Mouse (Mus musculus) urinary bladder, adult 18-20 months (tissue): Measurements from ENCODE around the gene Pop7.

ENCODE experiments used
- DNase-seq, 2 experiments: peaks; one replicate each; pipeline ENCODE4 v3.0.0; 2022; ENCODE audit warnings: low spot score in 2 of 2, mixed read lengths in 2 of 2

The Pop7 gene

DNA sequence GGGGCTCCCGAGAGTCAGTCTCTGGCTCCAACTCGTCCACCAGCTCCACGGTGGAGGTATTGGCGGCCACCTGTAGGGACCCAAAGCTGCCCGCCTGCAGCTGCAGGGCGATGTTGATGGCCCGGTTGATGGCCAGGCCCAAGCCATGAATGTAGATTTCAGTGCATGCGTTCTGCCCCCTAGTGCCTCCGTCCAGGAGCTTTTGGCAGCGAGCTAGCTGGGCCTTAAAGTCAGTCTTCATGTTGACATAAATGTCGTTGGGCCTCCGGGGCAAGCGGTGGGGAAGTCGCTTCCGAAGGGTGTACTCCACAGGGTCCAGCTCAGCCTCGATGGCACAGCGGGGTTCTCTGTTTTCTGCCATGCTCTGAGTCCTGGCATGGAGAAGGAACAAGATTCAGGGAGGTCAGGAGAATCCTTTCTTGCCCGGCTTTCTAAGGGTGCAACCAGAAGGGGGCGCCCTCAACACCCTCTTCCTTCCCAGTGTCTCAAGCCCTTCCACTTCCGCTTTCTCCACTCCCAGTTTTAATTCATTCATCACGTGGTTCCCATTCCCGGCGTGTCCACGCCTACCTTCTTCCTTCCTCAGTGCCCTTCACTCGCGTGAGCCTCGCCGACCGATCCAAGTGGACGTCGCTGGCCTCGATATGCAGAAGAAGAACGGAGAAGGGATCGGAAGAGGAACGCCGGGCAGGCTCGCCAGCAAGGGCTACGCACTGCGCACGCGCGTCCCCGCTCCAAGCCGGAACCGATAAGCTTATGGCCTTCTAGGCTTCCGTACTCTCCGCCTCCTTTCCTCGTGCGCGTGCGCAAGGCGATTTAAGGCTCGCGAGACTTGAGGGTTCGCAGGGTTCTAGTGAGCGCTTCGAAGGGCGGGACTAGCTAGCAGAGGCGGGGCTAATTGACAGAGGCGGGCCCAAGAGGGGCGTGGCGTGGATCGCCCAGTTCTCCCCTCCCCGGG, at the start of gene Pop7:
Pop7 (minus strand) TSS at position 810 of the 958 bp plus-strand sequence.
- DNase-seq = peak; percentile 100

DNA sequence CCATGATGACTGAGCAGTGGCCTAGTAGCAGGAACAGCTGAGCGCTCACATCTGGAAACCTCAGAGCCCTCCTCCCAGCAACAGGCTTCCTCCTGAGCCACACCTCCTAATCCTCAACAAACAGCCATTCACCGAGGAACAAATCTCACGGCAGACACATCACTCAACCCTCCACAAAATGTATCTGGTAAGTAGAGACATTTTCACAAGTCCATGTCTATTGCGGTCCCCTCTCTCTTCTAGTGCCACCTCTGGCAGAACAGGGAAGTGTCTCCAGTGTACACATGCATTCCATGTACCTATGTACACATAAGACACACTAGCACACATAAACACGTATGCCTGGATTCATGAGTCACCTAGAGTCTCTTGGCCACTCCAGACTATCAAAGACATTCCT, 48.8 kb upstream of the Pop7 start:
- DNase-seq = no peak

DNA sequence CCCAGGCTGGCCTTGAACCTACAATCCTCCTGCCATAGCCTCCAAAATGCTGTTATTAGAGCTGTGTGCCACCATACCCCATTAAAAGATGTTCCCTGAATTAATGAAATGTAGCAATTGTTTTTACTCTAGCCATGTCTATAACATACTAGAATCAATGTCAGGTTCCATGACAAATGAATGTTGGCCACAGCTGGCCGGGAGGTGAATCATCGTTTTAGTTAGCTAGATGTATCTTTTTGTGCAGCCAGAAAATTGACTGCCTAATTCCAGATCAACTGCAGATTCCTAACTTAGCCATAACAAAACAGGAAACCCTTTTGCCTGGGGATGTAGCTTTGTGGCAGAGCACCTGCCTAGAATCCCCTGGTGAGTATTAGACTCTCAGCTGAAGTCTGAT, 47.5 kb upstream of the Pop7 start:
- no peak for DNase-seq

DNA sequence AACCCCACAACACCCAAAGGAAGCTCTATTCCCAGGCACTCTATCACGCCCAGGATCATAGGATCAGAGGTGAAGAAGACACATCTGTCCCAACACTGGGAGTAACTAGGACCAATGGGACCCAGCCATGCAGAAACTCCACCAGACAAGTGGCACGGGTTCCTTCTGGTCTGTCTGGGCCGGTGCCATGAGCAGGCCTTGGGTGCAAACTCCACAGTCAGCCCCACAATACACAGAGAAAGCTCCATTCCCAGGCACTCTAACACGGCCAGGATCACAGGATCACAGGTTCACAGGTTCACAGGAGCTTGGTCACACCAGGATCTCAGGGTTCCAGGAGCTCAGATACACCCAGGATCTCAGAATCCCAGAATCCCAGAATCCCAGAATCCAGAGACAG, 43.3 kb upstream of the Pop7 start:
- no peak for DNase-seq

DNA sequence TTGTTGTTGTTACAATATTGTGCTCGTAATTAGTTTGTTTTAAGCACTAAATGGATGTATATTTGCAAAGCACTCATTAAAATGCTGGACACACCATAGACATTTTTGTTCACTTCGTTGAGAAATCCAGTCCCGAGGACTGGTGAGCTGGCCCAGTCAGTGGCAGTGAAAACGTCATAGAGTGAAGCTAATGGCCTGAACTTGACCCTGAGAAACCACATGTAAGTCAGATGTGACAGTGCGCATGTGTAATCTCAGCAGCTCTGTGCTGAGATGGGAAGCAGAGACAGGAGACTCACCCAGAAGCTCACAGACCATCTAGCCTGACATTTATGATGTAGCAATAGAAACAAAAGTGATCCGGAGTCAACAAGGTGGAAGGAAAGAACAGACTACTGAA, 42.6 kb upstream of the Pop7 start:
- no peak for DNase-seq

DNA sequence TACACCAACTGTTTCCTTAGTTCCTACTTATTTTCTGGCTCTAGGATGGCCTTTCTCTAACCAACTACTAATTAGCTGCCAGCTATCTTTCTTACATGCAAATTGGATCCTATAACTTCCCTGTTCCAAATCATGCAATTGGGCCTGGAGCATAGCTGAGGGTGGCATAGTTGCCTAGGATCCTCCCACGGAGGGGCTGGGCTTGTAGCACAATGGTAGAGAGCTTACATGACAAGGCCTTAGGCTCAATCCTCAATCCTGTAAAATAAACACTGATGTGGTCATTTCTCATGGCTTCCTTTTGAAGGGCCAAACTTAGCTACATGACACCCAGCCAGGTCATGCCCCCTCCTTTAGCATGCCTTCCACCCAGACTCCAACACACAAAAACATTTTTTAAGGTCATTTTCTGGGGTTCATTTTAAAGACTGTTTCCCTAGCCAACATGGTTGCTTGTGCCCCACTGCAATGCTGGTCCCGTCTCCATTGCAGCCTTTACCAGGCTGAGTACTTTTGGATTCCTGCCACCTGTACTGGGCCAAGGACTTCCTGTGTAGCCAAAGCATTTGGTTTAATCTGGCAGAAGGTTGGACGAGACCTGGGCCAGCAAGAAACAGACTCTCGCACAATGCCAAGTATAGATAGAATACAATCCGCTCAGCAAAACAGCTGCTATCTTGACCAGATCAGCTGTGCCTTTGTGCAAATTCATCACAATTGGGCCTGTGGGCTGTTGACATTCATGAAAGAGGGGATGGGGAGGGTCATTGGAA, 39.6 kb upstream of the Pop7 start:
- DNase-seq = no peak

DNA sequence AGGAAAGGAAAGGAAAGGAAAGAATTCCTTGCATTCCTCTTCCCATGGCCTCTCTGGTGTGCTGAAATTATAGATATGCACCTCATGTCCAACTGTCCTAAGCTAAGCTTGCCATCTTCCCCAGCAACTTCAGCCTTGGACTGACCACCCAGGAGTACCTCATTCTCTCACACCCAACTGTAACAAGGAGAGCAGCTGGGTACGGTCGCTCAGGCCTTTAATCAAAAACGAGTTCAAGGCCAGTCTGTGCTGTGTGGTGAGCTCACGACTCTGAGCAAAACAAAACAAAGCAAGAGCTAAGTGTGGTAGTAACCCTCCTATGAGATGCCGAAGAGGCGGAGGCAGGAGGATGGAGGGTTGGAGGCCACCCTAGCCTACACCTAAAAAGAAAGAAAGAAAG, 38.7 kb upstream of the Pop7 start:
- DNase-seq = no peak

DNA sequence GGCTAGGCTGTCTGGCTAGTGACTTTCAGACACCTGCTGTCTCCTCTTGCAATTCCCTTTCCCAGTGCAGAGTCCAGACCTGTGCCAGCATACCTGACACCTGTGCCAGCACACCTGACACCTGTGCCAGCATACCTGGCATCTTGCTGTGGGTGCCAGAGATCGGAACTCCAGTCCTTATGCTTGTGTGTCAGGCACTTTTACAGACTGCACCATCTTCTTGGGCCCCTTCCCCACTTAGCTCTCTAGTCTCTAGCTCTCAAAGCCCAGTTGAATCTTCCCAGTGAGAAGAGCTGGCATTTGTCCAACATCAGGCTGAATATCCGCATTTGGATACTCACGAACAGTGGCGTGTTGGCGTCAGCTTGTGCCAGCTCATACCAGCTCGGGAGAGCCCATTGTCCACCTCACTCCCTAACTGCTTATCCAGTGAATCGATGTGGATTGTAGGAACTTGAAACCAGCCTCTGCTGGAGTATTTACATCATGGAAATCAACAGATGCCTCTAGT, 37.0 kb upstream of the Pop7 start:
- no peak for DNase-seq

DNA sequence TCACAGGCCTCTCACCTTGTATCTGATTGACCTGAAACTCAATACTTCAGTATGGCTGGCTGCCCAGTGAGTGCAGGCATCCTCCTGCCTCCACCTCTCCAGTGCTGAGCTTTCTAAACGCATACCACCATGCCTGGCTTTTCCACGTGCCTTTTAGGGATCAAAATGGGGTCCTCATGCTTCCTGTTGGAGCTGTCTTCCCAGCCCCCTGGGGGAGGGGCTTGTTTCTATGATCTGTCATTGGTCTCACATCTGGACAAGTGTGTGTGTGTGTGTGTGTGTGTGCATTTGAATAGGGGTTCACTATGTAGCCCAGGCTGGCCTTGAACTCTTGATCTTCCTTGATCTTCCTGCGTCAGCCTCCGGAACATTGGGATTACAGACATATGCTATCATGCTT, 35.1 kb upstream of the Pop7 start:
- no peak for DNase-seq

DNA sequence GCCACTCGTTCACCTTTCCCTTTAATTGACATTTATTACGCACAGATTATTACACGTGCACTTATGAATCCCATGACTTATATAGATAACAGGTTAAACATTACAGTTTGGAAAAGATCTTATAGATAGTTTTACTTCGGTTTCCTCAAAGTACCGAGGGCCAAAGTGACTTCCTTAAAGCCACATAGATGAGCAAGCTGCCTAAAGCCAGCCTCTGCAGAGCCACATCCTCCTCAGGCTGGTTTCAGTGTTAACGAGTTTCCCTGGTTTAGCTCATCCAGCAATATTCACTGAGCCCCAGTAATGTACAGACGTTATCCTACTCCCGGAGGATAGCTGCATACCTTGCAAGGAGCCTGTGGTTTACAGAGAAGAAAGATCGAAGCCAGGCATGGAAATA, 33.0 kb upstream of the Pop7 start:
- no peak for DNase-seq

DNA sequence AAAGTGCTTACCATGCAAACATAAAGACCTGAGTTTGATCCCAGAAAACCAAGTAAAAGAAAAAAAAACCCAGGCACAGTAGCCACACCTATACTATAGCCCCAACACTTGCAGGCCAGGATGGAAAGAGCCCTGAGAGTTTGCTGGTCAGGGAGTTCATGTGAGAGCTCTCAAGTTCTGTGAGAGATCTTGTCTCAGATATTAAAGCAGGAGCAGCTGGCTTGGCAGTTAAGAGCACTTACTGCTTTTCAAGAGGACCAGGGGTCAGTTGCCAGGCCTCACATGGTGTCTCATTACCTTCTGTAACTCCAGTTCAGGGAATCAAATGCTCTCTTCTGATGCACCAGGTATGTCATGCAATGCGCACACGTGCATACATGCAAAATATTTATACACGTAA, 32.4 kb upstream of the Pop7 start:
- DNase-seq = no peak

DNA sequence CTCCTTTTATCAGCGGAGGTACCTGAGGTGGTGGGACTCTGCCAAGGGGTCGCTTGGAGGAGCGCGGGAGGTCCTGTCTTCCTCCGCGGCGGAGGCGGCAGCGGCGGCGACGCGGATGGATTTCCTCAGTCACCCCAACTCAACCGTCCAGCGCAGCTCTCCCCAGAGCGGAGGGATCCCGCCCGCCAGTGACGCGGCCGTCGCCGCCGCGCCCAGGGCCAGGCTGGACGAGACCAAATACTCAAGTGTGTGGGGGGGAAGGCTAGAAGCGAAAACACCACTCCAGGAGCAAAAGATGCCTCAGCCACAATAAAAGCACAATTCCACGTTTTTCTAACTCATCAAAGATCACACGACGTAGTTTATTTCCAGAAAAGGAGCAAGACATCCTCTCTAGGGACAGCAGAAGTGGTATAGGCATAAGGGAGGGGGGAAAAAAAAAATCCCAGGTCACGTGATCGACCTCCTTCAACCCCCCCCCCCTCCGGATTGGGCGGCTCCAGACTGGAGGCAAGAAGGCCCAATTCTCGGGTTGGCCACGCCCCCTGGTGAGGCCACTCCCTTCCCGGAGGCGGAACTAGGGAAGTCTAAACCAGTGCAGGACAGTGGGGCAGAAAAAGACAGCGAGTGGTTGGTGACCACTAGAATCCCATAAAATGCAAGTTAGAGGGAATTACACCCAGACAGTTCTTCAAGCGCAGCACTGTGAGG, 31.0 kb upstream of the Pop7 start, which contains the start of the genes Epo and Gnb2:
Epo (minus strand) TSS at position 126 of the 711 bp plus-strand sequence.
Gnb2 (minus strand) TSS at position 394 of the 711 bp plus-strand sequence.
- DNase-seq = peak; percentile 96 to 97

DNA sequence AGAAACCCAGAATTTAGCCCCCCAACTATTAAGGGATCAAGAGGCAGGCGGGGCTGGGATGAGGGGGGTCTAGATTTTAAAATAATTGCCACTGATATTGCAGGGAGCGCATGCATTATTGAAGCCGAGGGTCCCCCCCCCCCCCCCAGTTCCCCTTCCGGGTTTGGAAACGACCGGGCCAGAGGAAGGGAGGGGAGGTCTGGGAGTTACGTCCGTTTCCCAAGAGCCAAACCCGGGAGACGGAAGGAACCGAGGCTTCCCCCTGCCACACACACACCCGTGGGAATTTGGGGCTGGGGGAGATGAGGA, 30.4 kb upstream of the Pop7 start:
- DNase-seq = no peak

DNA sequence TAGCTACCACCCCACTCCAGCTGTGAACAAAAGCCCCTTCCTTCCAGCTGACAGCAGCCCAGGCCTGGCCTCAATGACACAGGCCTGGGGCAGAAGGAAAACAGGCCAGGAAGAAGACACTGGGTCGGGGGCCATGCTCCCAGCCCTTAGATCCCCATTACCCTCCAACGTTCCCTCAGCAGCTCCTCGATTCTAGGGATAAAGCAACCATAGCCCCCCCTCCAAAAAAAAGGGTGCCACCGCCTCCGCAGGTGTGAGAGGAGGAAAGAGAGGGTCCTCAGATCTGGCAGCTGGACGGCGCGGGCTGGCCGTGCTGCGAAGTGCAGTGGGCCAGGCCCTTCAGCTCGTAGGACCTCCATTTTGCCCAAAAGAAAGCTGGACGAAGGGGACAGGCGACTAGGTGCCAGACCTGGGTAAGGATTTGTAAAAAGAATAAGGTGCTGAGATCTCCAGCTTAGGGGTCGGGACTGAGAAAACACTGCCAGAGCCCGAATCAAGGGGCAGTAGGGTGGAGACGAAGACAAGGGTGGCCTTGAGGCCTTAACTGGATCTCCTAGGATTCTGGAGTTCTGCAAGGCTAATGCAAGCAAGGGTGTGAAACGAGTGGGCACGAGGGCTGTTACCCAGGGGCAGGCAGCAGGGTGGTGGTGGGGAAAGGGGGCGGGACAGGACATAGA, 30.0 kb upstream of the Pop7 start:
- no peak for DNase-seq

DNA sequence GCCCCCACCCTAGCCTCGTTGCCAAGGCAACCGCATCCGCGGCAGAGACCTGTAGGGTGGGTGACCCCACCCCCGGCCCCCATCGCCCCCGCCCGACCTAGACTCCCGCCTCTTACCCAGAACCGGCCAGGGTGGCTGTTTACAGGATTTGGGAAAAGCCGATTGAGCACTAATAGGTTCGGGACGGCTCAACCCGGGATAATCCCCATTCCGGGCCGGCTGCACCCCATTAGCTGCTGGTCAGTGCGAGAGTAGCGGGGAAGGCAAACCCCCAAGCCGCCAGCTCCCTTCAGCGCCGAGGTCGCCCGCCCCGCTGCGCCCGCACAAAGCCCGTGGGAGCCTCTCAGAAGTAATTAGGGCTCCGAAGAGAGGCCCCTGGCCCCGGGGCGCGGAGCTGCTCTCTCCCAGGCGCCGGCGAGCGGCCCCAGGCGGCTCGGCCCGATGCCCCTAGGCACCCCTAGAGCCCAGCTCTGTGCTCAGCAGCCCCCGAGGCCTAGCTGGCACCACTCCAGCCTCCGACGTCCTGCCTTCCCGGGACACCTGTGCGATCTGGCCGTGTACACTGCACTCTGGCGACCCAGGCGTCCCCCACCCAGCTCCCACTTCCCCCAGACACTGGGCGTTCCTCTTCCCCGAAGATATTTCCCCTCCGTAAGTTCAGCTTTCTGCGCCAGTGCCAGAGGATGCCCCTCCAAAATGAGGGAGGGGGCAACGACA, 29.3 kb upstream of the Pop7 start:
- peak in 1 of 2 experiments; percentile 61 for DNase-seq

DNA sequence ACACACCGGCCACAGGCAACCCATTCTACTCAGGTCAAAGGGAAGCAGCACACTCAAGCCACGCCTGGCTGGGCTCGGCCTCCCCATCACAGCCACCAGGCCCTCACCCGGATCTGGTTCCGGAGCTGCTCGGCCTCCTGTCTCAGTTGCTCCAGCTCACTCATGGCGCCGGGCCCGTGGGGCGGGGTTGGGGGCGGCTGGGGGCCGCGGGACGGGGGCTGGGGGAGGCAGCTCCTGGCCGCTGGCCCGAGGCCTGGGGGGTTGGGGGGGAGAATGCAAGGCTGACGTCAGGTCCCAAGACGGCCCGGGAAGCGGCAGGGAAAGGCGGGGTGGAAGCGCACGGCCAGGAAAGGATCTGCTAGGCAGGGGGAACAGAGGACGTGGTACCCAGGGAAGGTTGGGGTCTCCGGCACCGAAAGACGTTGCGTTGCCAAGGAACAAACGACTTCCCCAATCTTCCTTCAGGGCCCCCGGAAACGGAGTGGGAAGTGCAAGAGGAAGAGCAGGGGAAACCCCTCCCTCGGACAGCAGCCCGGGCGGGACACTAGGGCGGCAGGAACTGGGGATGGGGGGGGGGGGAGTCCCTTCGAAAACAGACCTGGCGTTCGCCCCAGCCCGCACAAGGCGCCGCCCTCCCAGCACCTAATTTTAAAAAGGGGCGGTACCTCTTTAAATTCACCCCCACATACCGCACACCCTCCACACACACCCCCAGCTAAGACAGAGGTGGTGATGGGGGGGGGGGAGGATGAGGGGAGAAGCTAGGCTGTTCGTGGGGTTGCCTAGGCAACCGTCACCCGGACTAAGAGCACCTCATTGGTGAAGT, 28.5 kb upstream of the Pop7 start:
- DNase-seq = no peak

DNA sequence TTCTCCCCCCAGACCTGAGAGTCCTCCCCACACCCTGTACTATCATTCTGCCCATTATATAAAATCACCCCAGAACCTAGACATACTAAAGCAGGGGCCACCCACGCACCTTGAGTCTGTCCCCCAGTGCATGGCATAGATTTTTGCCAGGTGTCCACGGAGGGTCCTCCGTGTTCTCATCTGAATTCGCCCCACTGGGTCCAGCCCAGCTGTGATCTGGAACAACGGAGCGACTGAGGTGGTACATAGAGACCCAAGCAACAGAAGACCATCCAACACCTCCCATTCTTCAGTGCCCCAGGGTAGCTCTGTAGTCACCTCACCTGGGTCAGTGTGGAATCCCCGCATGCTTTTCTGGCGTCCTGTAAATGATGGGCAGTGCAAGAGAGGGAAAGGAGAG, 27.8 kb upstream of the Pop7 start:
- no peak for DNase-seq

DNA sequence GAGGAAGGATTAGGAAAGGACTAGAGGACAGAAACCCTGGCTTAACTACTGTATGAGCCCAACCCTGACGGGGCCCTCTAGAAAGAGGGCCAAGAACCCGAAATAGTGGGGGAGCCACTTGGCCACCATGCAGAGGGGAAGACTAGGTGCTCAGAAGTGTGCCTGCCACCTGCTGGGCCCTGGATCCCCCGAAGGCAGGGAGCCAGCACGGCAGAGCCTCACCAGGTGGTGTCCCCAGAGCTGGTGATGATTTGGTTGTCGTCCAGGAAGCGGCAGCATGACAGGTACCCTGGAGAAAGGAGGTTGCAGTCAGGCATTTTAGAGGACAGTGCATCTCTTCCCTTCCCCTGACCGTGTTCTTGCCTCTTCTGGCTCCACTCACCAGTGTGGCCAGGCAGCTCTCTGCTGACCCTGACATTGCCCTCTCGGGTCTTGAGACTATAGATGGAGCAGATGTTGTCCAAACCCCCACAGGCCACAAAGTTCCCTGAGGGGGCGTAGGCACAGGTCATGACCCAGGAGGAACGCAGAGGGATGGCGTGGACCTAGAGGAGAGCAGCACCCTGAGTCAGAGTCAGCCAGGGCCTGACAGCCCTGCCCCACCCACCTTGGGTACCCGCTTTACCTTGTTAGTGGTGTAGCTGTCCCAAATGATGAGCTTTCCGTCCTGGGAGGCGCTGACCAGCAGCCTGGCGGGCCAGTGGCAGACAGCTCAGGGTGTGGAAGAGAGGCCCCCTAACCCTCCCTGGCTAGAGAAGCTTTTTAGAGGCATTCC, 27.1 kb upstream of the Pop7 start:
- DNase-seq = no peak
